Mouse (Mus musculus) kidney, embryonic 15.5 days (tissue): Measurements from ENCODE around the gene Rho. TPM values are rescaled to one million over a fixed set of nuclear protein-coding genes. Genes with fewer than 3 reads are reported as not detected.

Experiments
- ATAC-seq: fragments of 200-750 bp; cut with Nextera tagmentation; replicated peaks from 2 replicates; pipeline ENCODE4 v1.8.0; 2017; ENCODE audit warnings: moderate TSS enrichment; ENCODE audit not compliant: low FRiP score
- H3K27ac ChIP-seq: fragments of 300-500 bp; sonication (generic); 2 replicates; pipeline ENCODE4 v1.5.1; 2015; ENCODE audit warnings: mild to moderate bottlenecking, inconsistent platforms
- H3K27me3 ChIP-seq: fragments of 300-500 bp; sonication (generic); 2 replicates; pipeline ENCODE4 v1.6.1; 2015; ENCODE audit warnings: inconsistent platforms
- H3K36me3 ChIP-seq: fragments of 300-500 bp; sonication (generic); 2 replicates; pipeline ENCODE4 v1.6.1; 2015; ENCODE audit warnings: inconsistent platforms
- H3K4me1 ChIP-seq: fragments of 300-500 bp; sonication (generic); 2 replicates; pipeline ENCODE4 v1.6.1; 2015; ENCODE audit warnings: inconsistent platforms
- H3K4me2 ChIP-seq: fragments of 300-500 bp; sonication (generic); 2 replicates; pipeline ENCODE4 v1.6.1; 2015; ENCODE audit warnings: moderate library complexity, mild to moderate bottlenecking, inconsistent platforms
- H3K4me3 ChIP-seq: fragments of 300-500 bp; sonication (generic); replicated peaks from 2 replicates; pipeline ENCODE4 v1.5.1; 2015; ENCODE audit warnings: mild to moderate bottlenecking, inconsistent platforms
- H3K9ac ChIP-seq: fragments of 300-500 bp; sonication (generic); 2 replicates; pipeline ENCODE4 v1.6.1; 2015; ENCODE audit warnings: mild to moderate bottlenecking, inconsistent platforms
- H3K9me3 ChIP-seq: fragments of 300-500 bp; sonication (generic); replicated peaks from 2 replicates; pipeline ENCODE4 v1.6.1; 2016; ENCODE audit warnings: inconsistent platforms
- WGBS: fragments of 180-500 bp; shearing (Covaris S2); methylation state at CpG from one replicate; pipeline ENCODE4 v1.1.7; 2015; ENCODE audit warnings: mixed read lengths; 5-methylcytosine and 5-hydroxymethylcytosine counted together
- polyA plus RNA-seq: library from polyadenylated mRNA; unstranded; fragments of >200 nt; fragmentation: Nextera tagmentation; extraction: Ambion mirVana; gene quantifications from 2 replicates; pipeline ENCODE4 v1.2.1, GENCODE M21; 2015

Rho gene
- polyA plus RNA-seq = 0.10 and 0.14 TPM in 2 replicates

DNA sequence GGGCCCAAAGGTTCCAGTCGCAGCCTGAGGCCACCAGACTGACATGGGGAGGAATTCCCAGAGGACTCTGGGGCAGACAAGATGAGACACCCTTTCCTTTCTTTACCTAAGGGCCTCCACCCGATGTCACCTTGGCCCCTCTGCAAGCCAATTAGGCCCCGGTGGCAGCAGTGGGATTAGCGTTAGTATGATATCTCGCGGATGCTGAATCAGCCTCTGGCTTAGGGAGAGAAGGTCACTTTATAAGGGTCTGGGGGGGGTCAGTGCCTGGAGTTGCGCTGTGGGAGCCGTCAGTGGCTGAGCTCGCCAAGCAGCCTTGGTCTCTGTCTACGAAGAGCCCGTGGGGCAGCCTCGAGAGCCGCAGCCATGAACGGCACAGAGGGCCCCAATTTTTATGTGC, at the start of gene Rho:
Rho (plus strand) TSS at position 110 of the 400 bp plus-strand sequence.
- no peaks in the 10 kb centered on the region for H3K27me3 ChIP-seq
- H3K9ac ChIP-seq = no peak within 1 kb of the TSS
- no peaks in the 10 kb centered on the region for H3K36me3 ChIP-seq
- H3K4me2 ChIP-seq = no peak within 1 kb of the TSS
- H3K9me3 ChIP-seq = no peaks in the 10 kb centered on the region
- 86% methylated on average over 14 of the region's 14 CpGs for WGBS
- H3K4me1 ChIP-seq = peaks cover 13% of the 10 kb centered on the region; the same call in 1 of the 2 replicates
- no peak for ATAC-seq
- no peak within 1 kb of the TSS for H3K4me3 ChIP-seq
- H3K27ac ChIP-seq = no peak within 1 kb of the TSS

DNA sequence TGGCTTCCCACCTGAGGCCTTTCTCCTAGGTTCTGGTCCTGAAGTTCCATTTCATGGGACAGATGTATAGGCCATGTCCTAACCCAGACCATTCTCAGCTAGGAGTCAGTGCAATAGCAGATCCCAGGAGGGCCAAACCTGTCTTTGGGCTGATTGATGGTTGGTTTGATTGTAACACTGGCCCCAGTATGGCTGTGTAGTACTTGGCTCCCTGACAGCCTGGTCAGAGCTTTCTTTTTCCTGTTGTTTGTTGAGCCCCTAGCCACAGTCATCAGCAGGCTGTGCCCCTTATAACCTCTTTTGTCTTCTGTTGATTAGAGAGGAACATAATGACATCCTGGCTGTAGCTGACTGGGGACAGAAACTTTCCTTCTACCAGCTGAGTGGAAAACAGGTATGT, 47.5 kb upstream of the Rho start:
- H3K27ac ChIP-seq = peak overlapping the region; percentile 14; the same call in 1 of the 2 replicates
- no peak for ATAC-seq

DNA sequence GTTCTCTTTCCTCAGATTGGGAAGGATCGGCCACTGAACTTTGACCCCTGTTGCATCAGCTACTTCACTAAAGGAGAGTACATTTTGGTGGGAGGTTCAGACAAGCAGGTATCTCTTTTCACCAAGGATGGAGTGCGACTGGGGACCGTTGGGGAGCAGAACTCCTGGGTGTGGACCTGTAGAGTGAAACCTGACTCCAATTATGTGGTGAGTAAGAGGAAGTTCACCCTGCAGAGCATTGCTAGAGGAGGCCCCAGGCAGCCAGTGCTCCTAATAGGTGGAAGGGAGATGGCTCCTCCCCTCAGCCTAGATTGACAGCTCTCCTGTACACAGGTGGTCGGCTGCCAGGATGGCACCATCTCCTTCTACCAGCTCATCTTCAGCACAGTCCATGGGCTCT, 44.7 kb upstream of the Rho start:
- peaks cover 20% of the 10 kb centered on the region; the same call in 1 of the 2 replicates for H3K4me1 ChIP-seq
- H3K9ac ChIP-seq = no peak overlapping the region
- no peak for ATAC-seq
- no peak overlapping the region for H3K4me2 ChIP-seq
- H3K27me3 ChIP-seq = no peaks in the 10 kb centered on the region
- peaks cover 57% of the 10 kb centered on the region for H3K36me3 ChIP-seq
- H3K9me3 ChIP-seq = no peaks in the 10 kb centered on the region
- 45% methylated on average over 4 of the region's 4 CpGs for WGBS
- no peak overlapping the region for H3K4me3 ChIP-seq
- H3K27ac ChIP-seq = no peak overlapping the region; the same call in 1 of the 2 replicates

More for the DNA sequence above, 47.5 kb upstream of the Rho start:
- no peak overlapping the region for H3K9ac ChIP-seq
- H3K27me3 ChIP-seq = no peaks in the 10 kb centered on the region
- H3K9me3 ChIP-seq = no peaks in the 10 kb centered on the region
- H3K4me3 ChIP-seq = no peak overlapping the region
- 0 out of 2 replicates have a peak, but pooled peaks cover 8% of the 10 kb centered on the region for H3K4me1 ChIP-seq
- H3K36me3 ChIP-seq = peaks cover 48% of the 10 kb centered on the region
- H3K4me2 ChIP-seq = no peak overlapping the region

DNA sequence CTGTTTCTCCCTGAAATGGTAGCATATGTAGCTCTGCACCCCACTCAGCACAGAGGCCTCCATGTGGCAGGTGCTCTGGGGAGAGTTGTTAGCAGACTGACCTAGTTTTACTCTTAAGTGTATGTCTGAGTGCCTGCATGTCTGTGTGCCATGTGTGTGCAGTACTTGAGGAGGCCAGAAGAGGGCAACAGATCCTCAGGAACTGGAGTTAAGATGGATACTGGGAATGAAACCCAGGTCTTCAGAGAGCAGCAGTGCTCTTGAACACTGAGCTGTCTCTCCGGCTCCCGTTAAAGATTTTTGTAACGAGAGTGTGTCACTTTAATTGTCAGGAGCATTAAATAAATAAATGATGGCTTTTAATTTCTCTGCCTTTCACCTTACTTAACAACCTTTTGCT, 43.3 kb upstream of the Rho start:
- H3K4me3 ChIP-seq = no peak overlapping the region
- H3K27me3 ChIP-seq = no peaks in the 10 kb centered on the region
- no peak overlapping the region for H3K4me2 ChIP-seq
- no peak overlapping the region for H3K9ac ChIP-seq
- no peaks in the 10 kb centered on the region for H3K9me3 ChIP-seq
- whole genome bisulfite sequencing = 98% methylated on average over 3 of the region's 3 CpGs
- no peak for ATAC-seq
- peaks cover 20% of the 10 kb centered on the region; the same call in 1 of the 2 replicates for H3K4me1 ChIP-seq
- no peak overlapping the region for H3K27ac ChIP-seq
- H3K36me3 ChIP-seq = peaks cover 66% of the 10 kb centered on the region

DNA sequence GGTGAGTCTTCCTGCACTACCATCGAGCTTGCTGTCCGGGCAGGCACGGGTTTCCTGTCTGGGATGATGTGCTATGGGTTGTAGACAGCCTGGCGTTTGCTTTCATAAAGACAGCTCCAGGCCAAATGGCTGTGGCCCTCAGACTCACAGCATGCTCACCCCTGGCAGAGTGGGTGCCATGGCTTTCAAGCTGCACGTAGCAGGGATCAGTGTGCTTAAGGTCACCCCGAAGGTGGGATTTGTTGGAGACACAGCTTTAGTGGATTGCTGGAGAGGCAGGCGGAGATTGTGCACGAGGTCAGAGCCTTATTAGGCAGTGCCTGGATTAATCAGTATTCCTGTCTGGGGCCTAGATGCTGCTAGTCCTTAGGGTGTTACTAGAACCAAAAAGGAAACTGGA, 40.9 kb upstream of the Rho start:
- no peak for ATAC-seq
- H3K4me2 ChIP-seq = no peak overlapping the region
- H3K9ac ChIP-seq = no peak overlapping the region
- no peak overlapping the region for H3K4me3 ChIP-seq
- H3K9me3 ChIP-seq = no peaks in the 10 kb centered on the region
- no peak overlapping the region for H3K27ac ChIP-seq
- peaks cover 72% of the 10 kb centered on the region for H3K36me3 ChIP-seq
- peaks cover 20% of the 10 kb centered on the region; the same call in 1 of the 2 replicates for H3K4me1 ChIP-seq
- 86% methylated on average over 8 of the region's 8 CpGs for WGBS
- no peaks in the 10 kb centered on the region for H3K27me3 ChIP-seq

DNA sequence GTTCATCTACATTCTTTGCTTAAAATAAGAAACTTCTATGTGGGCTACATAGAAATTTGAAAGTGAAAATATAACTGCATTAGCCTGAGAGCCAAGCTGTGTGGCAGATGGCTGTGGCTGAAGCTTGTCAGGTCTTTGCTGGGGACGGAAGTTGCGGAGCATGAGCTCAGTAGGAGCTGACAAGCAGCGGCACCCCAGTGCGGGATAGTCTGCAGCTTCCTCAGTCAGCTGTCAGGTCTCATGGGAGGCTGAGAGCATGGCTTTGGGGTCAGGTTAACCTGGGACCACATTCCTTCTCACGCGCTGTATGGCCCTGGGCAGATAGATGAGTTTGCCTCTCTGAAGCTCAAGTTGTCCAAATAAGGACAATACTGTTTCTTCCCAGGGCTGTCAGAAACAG, 40.5 kb upstream of the Rho start:
- Histone ChIP-seq H3K27me3 (no peaks in the 10 kb centered on the region), H3K4me2 (no peak overlapping the region), H3K4me3 (no peak overlapping the region), H3K9ac (no peak overlapping the region), H3K9me3 (no peaks in the 10 kb centered on the region), H3K27ac (peak overlapping the region; percentile 41; the same call in 1 of the 2 replicates), H3K36me3 (peaks cover 75% of the 10 kb centered on the region), H3K4me1 (peaks cover 20% of the 10 kb centered on the region; the same call in 1 of the 2 replicates)
- 64% methylated on average over 6 of the region's 6 CpGs for WGBS
- no peak for ATAC-seq

DNA sequence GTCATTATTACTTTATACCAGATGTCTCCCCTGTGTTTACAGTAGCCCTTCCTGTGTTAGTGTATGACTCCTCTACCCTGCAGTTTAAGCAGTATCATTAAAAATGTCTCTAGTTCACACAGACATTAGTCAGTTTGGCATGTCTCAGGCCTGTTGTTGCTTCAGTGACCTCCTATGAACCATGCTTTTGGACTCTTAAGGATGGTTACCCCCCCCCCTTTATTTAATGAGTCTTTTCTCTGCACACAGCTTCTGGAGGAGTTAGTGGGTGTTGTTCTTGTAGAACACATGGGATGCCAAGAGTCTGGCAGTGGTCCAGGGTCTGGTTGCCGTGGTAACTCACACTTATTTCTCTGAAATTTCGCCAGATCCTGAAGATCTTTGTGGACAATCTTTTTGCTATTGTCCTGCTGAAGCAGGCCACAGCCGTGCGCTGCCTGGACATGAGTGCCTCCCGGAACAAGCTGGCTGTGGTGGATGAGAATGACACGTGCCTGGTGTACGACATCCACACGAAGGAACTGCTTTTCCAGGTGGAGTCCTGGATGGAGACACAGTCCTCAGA, 40.0 kb upstream of the Rho start:
- no peak for ATAC-seq
- Histone ChIP-seq H3K9ac (no peak overlapping the region), H3K4me2 (no peak overlapping the region), H3K27me3 (no peaks in the 10 kb centered on the region), H3K4me1 (peaks cover 18% of the 10 kb centered on the region; the same call in 1 of the 2 replicates), H3K36me3 (peaks cover 77% of the 10 kb centered on the region), H3K27ac (peak overlapping the region; percentile 41; the same call in 1 of the 2 replicates), H3K4me3 (no peak overlapping the region), H3K9me3 (no peaks in the 10 kb centered on the region)
- WGBS = 70% methylated on average over 8 of the region's 8 CpGs

DNA sequence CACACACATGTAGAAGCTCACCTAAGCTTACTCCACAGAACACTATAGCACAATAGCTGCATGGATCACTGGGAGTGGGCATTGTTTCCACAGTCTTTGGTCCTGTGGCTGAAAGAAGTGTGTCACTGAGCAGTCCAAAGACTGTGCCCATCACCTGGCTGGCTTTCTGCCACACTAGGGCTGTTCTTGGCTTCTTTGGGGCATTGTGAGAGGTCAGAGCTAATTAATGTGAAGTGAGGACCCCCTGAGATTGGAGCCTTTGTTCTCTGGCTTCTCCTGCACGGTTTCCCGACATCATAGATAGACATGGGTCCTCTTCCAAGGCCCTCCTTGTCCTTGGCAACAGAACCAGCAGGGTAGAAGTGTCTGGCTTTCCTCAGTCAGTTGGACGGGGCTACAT, 39.2 kb upstream of the Rho start:
- Histone ChIP-seq H3K9ac (no peak overlapping the region), H3K4me1 (peaks cover 12% of the 10 kb centered on the region; the same call in 1 of the 2 replicates), H3K36me3 (peaks cover 70% of the 10 kb centered on the region), H3K27ac (no peak overlapping the region), H3K9me3 (no peaks in the 10 kb centered on the region), H3K4me3 (no peak overlapping the region), H3K4me2 (no peak overlapping the region), H3K27me3 (no peaks in the 10 kb centered on the region)
- no peak for ATAC-seq
- WGBS = 79% methylated on average over 3 of the region's 3 CpGs

DNA sequence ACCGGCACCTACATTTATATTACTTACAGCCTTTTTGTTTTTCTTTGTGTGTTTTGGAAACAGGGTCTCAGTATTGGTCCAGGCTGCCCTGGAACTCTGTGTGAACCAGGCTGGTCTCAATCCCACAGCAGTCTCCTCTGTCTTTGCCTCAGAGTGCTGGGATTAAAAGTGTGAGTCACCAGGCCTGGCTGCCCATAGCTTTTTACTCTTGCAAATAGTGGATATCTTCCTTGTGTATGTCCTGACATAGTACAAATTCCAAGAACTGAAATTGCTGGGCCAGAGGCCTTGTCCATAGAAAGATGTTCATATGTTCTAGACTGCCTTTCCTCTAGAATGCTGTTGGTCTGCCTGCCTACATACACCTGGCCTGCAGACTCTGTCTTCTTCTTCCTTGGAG, 35.2 kb upstream of the Rho start:
- Histone ChIP-seq H3K36me3 (peaks cover 55% of the 10 kb centered on the region), H3K9me3 (no peaks in the 10 kb centered on the region), H3K27ac (no peak overlapping the region), H3K9ac (no peak overlapping the region), H3K4me1 (peaks cover 6% of the 10 kb centered on the region), H3K4me3 (no peak overlapping the region), H3K27me3 (no peaks in the 10 kb centered on the region), H3K4me2 (no peak overlapping the region)
- ATAC-seq = no peak
- WGBS = 74% methylated on average over 1 of the region's 1 CpGs

DNA sequence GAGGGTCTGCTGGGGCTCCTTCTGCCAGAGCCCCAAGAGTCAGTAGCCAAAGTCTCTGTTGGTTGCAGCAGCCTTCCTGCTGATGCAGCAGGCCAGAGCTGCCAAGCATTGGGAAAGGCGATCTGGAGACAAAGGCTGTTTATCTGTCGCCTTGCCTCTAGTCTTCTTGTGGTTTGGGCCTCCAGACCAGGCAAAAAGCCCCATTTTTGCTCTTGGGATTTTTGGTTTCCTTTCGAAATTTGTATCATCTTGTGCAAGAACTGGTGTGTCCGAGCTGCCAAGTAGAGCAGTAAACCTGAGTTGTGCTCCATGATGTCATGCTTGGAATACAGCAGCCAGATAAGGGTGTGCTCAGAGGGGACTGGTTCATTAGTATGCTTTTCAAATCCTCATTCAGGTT, 34.4 kb upstream of the Rho start:
- H3K9ac ChIP-seq = no peak overlapping the region
- H3K4me1 ChIP-seq = peaks cover 11% of the 10 kb centered on the region
- no peak overlapping the region for H3K4me2 ChIP-seq
- no peaks in the 10 kb centered on the region for H3K27me3 ChIP-seq
- no peak overlapping the region for H3K4me3 ChIP-seq
- no peak for ATAC-seq
- 78% methylated on average over 4 of the region's 4 CpGs for WGBS
- no peaks in the 10 kb centered on the region for H3K9me3 ChIP-seq
- H3K27ac ChIP-seq = 0 out of 2 replicates have a peak overlapping the region, but pooled peaks have one; percentile 6
- H3K36me3 ChIP-seq = peaks cover 53% of the 10 kb centered on the region

DNA sequence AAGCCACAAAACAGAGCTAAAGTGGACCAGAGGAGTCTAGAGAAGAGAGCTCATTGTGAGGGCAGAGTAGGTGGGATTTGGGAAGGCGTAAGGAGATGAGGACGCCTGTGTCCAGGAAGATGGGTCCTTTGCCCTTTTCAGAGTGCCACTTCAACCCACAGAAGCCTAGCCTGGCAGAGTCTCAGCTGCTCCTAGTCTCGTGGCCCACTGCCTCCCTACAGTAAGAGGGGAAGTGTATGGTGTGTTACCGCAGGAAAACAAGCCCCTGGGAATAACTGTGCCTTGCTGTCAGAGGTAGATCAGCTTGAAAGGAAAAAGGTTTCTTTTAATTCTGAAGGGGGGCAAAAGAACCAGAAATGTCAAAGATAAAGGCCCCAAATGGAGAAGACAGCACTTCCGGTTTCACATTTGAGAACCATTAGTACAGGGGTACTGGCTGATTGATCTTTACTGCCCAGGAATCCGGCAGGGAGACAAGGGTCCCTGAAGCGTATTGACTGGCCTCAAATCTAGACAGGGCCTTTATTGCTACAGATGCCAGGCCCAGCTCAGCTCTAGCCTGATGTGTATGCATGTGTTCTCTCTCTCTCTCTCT, 33.5 kb upstream of the Rho start:
- Histone ChIP-seq H3K9ac (no peak overlapping the region), H3K27ac (no peak overlapping the region), H3K4me1 (peaks cover 11% of the 10 kb centered on the region), H3K4me3 (no peak overlapping the region), H3K36me3 (peaks cover 50% of the 10 kb centered on the region), H3K4me2 (no peak overlapping the region), H3K9me3 (no peaks in the 10 kb centered on the region), H3K27me3 (no peaks in the 10 kb centered on the region)
- 76% methylated on average over 7 of the region's 7 CpGs for WGBS
- no peak for ATAC-seq

DNA sequence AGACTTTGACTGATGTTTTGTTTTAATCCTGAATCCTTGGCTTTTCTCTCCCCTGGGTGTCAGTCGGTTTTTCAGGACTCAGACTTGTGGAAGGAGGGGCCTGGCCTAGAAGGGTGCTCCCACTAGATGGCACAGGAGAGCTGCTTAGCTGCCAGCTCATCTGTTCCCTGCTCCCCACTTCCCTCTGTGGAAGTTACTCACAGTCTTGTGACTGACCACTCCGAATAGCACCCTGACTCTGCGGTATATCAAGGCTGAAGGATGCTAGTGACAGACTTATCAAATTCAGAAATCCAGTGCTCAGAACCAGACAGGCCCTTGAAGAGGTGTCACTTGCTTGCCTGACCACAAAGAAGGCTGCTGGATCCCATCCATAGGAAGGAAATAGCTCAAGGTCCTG, 30.5 kb upstream of the Rho start:
- H3K4me1 ChIP-seq = peaks cover 11% of the 10 kb centered on the region
- 20% methylated on average over 3 of the region's 3 CpGs for WGBS
- no peaks in the 10 kb centered on the region for H3K9me3 ChIP-seq
- H3K36me3 ChIP-seq = peaks cover 51% of the 10 kb centered on the region
- peak overlapping the region; percentile 37 for H3K27ac ChIP-seq
- H3K27me3 ChIP-seq = no peaks in the 10 kb centered on the region
- no peak overlapping the region for H3K4me3 ChIP-seq
- H3K9ac ChIP-seq = no peak overlapping the region
- no peak overlapping the region for H3K4me2 ChIP-seq
- ATAC-seq = peak; percentile 83; the same call in 1 of the 2 replicates
